Mouse (Mus musculus) G1E (cell line): ENCODE measurements around the gene Ecpas. TPM values are rescaled to one million over a fixed set of nuclear protein-coding genes. Genes with fewer than 3 reads are reported as not detected.

Experiments used
- ATAC-seq: 2 replicates; pipeline ENCODE4 v1.8.0; 2016; ENCODE audit warnings: mild to moderate bottlenecking; ENCODE audit not compliant: insufficient number of reproducible peaks, poor library complexity, low FRiP score, severe bottlenecking; ENCODE audit errors: extremely low read depth
- DNase-seq: peaks from one replicate; pipeline ENCODE4 v3.0.0; 2012; ENCODE audit warnings: low spot score
- H3K27me3 ChIP-seq: 2 replicates; pipeline ENCODE4 v1.6.1; 2012; ENCODE audit warnings: mild to moderate bottlenecking, low read length, inconsistent platforms; ENCODE audit not compliant: insufficient read depth
- H3K36me3 ChIP-seq: replicated peaks from 2 replicates; pipeline ENCODE3; 2012; ENCODE audit warnings: mild to moderate bottlenecking, inconsistent platforms
- H3K4me1 ChIP-seq: 2 replicates; pipeline ENCODE4 v1.6.1; 2012; ENCODE audit warnings: low read depth, low read length, inconsistent platforms, mixed read lengths; ENCODE audit not compliant: insufficient read depth
- H3K4me3 ChIP-seq: 2 replicates; pipeline ENCODE4 v1.5.1; 2012; ENCODE audit warnings: low read depth, mild to moderate bottlenecking, inconsistent platforms, low read length, moderate library complexity, mixed read lengths
- H3K9me3 ChIP-seq: replicated peaks from 2 replicates; pipeline ENCODE4 v1.6.1; 2012; ENCODE audit warnings: inconsistent platforms
- CTCF ChIP-seq: IDR thresholded peaks from 2 replicates; pipeline ENCODE4 v1.5.1; 2012; ENCODE audit warnings: low read depth, low read length, inconsistent platforms, mixed read lengths
- GATA1 ChIP-seq: IDR thresholded peaks from 2 replicates; pipeline ENCODE4 v1.6.1; 2012; ENCODE audit warnings: borderline replicate concordance, low read length, inconsistent platforms, mixed read lengths
- GATA2 ChIP-seq: IDR thresholded peaks from 2 replicates; pipeline ENCODE4 v1.6.1; 2012; ENCODE audit warnings: low read depth, low read length, inconsistent platforms, borderline replicate concordance
- POLR2AphosphoS5 ChIP-seq: IDR thresholded peaks from 2 replicates; pipeline ENCODE4 v1.6.1; 2012; ENCODE audit warnings: low read depth, low read length, inconsistent platforms; ENCODE audit not compliant: insufficient replicate concordance
- TAL1 ChIP-seq: conservative IDR thresholded peaks from 2 replicates; pipeline ENCODE4 v1.6.1; 2012; ENCODE audit warnings: low read depth, low read length, inconsistent platforms, mixed read lengths
- polyA plus RNA-seq: library from polyadenylated mRNA; stranded (reverse); fragments of >175 nt; gene quantifications from 2 replicates; pipeline ENCODE4 v1.2.3, GENCODE M21; 2012
- total RNA-seq, 2 experiments: library from RNA; stranded (forward) in 1 of 2; stranded (reverse) in 1 of 2; fragments of 200-1000 nt in 1 of 2; fragments of >200 nt in 1 of 2; fragmentation: Nextera tagmentation in 1 of 2; gene quantifications; 2 replicates each; pipeline ENCODE4 v1.2.3; 2014 to 2017

Ecpas gene
- total and polyA plus RNA-seq, 3 experiments, result 27.1 to 243 (median 92.5) TPM

GRCm38 (mm10) chr4:58786659-58787058, 125.9 kb downstream of the Ecpas start:
- TF ChIP-seq CTCF, result no peak
- TF ChIP-seq POLR2AphosphoS5, result no peak
- no peak for TF ChIP-seq GATA2
- no peak for TF ChIP-seq TAL1
- TF ChIP-seq GATA1, result no peak
- no peak for DNase-seq
- H3K27me3 ChIP-seq, result 0 out of 2 replicates have a peak, but pooled peaks cover 4% of the 10 kb centered on the region
- H3K4me1 ChIP-seq, result no peaks in the 10 kb centered on the region; the same call in 1 of the 2 replicates
- H3K36me3 ChIP-seq, result no peaks in the 10 kb centered on the region
- no peaks in the 10 kb centered on the region for H3K9me3 ChIP-seq
- H3K4me3 ChIP-seq, result no peak overlapping the region
- ATAC-seq, result no peak

DNA sequence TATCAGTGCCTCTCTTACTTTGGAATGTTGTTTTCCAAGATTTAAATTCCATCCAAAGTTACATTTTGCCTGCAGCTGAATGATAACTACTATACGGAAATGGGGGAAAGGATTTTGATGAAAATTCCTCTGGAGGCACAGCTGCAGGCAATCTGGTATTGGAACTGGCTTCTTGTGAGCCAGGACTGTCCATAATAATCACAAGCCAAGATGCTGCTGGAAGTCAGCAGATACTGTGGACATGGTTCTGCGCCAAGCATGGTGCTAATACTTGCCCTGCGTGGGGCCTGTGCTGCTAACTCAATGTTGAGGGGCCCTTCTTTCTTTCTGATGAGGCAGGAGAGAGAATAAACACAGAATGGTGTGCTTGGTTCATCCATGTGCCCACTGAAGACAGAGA, 149.1 kb downstream of the Ecpas start:
- ATAC-seq (no peak), DNase-seq (no peak)
- H3K4me3 ChIP-seq, result no peak overlapping the region
- TF ChIP-seq POLR2AphosphoS5, result no peak
- no peak for TF ChIP-seq GATA2
- TF ChIP-seq TAL1, result no peak
- TF ChIP-seq GATA1, result no peak
- no peak for TF ChIP-seq CTCF
- H3K9me3 ChIP-seq, result no peaks in the 10 kb centered on the region
- no peaks in the 10 kb centered on the region for H3K27me3 ChIP-seq
- H3K4me1 ChIP-seq, result no peaks in the 10 kb centered on the region
- no peaks in the 10 kb centered on the region for H3K36me3 ChIP-seq

- no peaks in the 10 kb centered on the region for H3K9me3 ChIP-seq
- DNase-seq (no peak), ATAC-seq (no peak)
- no peak for TF ChIP-seq POLR2AphosphoS5
- TF ChIP-seq GATA1, result no peak
- TF ChIP-seq CTCF, result no peak
- no peak for TF ChIP-seq GATA2
- TF ChIP-seq TAL1, result no peak
- no peaks in the 10 kb centered on the region for H3K36me3 ChIP-seq
- no peaks in the 10 kb centered on the region for H3K4me1 ChIP-seq
- no peak overlapping the region for H3K4me3 ChIP-seq
- peaks cover 6% of the 10 kb centered on the region; the same call in 1 of the 2 replicates for H3K27me3 ChIP-seq
Measured at GRCm38 (mm10) chr4:58749510-58749909, 163.0 kb downstream of the Ecpas start.

DNA sequence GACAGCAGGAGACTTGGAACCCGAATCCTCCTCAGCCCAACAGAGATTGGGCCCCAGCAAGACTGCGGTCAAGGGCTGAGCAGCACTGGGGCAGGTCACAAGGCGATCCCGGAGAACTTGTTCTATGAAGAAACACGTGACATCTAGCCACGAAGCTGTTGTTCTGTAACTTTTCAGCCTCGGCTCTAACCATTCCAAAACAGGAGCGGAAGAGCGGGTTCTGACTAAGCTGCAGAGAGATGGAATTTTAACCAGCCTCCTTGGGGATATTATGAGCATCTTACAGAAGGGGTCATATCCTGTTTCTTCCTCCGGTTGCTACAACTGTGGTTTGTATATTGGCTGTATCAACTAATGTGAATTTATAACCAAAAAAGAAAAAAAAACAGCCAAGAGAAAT, 163.4 kb downstream of the Ecpas start:
- Histone ChIP-seq H3K4me1 (no peaks in the 10 kb centered on the region), H3K9me3 (no peaks in the 10 kb centered on the region), H3K27me3 (peaks cover 6% of the 10 kb centered on the region; the same call in 1 of the 2 replicates), H3K36me3 (no peaks in the 10 kb centered on the region), H3K4me3 (no peak overlapping the region)
- ATAC-seq, result no peak
- DNase-seq, result no peak
- TF ChIP-seq POLR2AphosphoS5 (no peak), CTCF (no peak), GATA1 (no peak), TAL1 (no peak), GATA2 (no peak)

Other genes with a start within 250 kb of the Ecpas start
- not detected in 2 replicates for gene Olfr267, start 125.0 kb downstream of the Ecpas start, total RNA-seq (2014; fragmentation: Nextera tagmentation)
- gene Olfr267, start 125.0 kb downstream of the Ecpas start, total RNA-seq (2017), result 0.16 and 0.46 TPM in 2 replicates
- gene Olfr267, start 125.0 kb downstream of the Ecpas start, polyA plus RNA-seq, result not detected in 2 replicates
- gene Zkscan16, start 30.9 kb upstream of the Ecpas start, total RNA-seq (2014; fragmentation: Nextera tagmentation), result not detected in 2 replicates
- gene Zkscan16, start 30.9 kb upstream of the Ecpas start, total RNA-seq (2017), result 0.12 and 0.22 TPM in 2 replicates
- gene Zkscan16, start 30.9 kb upstream of the Ecpas start, polyA plus RNA-seq, result not detected in 2 replicates
- gene Ptgr1, start 74.4 kb upstream of the Ecpas start, total RNA-seq (2014; fragmentation: Nextera tagmentation), result 4.4 and 5.0 TPM in 2 replicates
- gene Ptgr1, start 74.4 kb upstream of the Ecpas start, total RNA-seq (2017), result 13.8 and 14.5 TPM in 2 replicates
- 0.18 and 0.42 TPM in 2 replicates for gene Ptgr1, start 74.4 kb upstream of the Ecpas start, polyA plus RNA-seq
- 7.8 and 10.3 TPM in 2 replicates for gene Dnajc25, start 82.3 kb upstream of the Ecpas start, total RNA-seq (2014; fragmentation: Nextera tagmentation)
- 5.5 and 6.4 TPM in 2 replicates for gene Dnajc25, start 82.3 kb upstream of the Ecpas start, total RNA-seq (2017)
- gene Dnajc25, start 82.3 kb upstream of the Ecpas start, polyA plus RNA-seq, result 3.5 TPM in 2 replicates
- not detected in 2 replicates for gene Gm20503, start 90.5 kb upstream of the Ecpas start, total RNA-seq (2014; fragmentation: Nextera tagmentation)
- gene Gm20503, start 90.5 kb upstream of the Ecpas start, total RNA-seq (2017), result 0.35 TPM in 1 of 2 replicates, not detected in the other
- gene Gm20503, start 90.5 kb upstream of the Ecpas start, polyA plus RNA-seq, result not detected in 2 replicates
- gene Gng10, start 122.3 kb upstream of the Ecpas start, total RNA-seq (2014; fragmentation: Nextera tagmentation), result 73.4 and 75.2 TPM in 2 replicates
- 121 and 127 TPM in 2 replicates for gene Gng10, start 122.3 kb upstream of the Ecpas start, total RNA-seq (2017)
- gene Gng10, start 122.3 kb upstream of the Ecpas start, polyA plus RNA-seq, result 19.9 and 21.9 TPM in 2 replicates
- gene AI481877, start 226.2 kb upstream of the Ecpas start, total RNA-seq (2014; fragmentation: Nextera tagmentation), result 0.68 and 1.5 TPM in 2 replicates
- gene AI481877, start 226.2 kb upstream of the Ecpas start, total RNA-seq (2017), result 0.05 and 0.06 TPM in 2 replicates
- gene AI481877, start 226.2 kb upstream of the Ecpas start, polyA plus RNA-seq, result not detected in 2 replicates